Mouse (Mus musculus) MEL (cell line): Measurements from ENCODE around the gene Pradc1. TPM values are rescaled to one million over a fixed set of nuclear protein-coding genes. Genes with fewer than 3 reads are reported as not detected.

Source experiments
- DNase-seq: peaks from one replicate; pipeline ENCODE4 v3.0.0; 2011; ENCODE audit warnings: low read depth, low spot score
- H3K27ac ChIP-seq: 2 replicates; pipeline ENCODE4 v1.5.1; 2012; ENCODE audit warnings: low read depth, mild to moderate bottlenecking, control low read depth, low read length, moderate library complexity; ENCODE audit not compliant: control insufficient read depth
- H3K27me3 ChIP-seq, 2 experiments: fragments of 150-350 bp in 1 of 2; sonication (generic) in 1 of 2; 2 replicates each; pipeline ENCODE4 v1.6.1; 2012; ENCODE audit warnings: low read length in 2 of 2, mild to moderate bottlenecking in 2 of 2, improper control_type of control experiment in 1 of 2, moderate library complexity in 1 of 2; ENCODE audit not compliant: insufficient read depth in 2 of 2, control insufficient read depth in 1 of 2
- H3K36me3 ChIP-seq, 2 experiments: 2 replicates each; pipeline ENCODE4 v1.6.1; 2012 to 2014; ENCODE audit warnings: low read length in 2 of 2, improper control_type of control experiment in 1 of 2, inconsistent platforms in 1 of 2, mild to moderate bottlenecking in 1 of 2; ENCODE audit not compliant: insufficient read depth in 2 of 2, control insufficient read depth in 1 of 2
- H3K4me1 ChIP-seq, 2 experiments: fragments of 150-350 bp in 1 of 2; sonication (generic) in 1 of 2; 2 replicates each; pipeline ENCODE4 v1.6.1; 2012; ENCODE audit warnings: low read length in 2 of 2, improper control_type of control experiment in 1 of 2, mild to moderate bottlenecking in 1 of 2; ENCODE audit not compliant: insufficient read depth in 2 of 2, control insufficient read depth in 1 of 2
- H3K4me3 ChIP-seq, 2 experiments: fragments of 150-350 bp in 1 of 2; sonication (generic) in 1 of 2; 2 replicates each; pipeline ENCODE4 v1.5.1; 2012; ENCODE audit warnings: low read depth in 2 of 2, low read length in 2 of 2, mild to moderate bottlenecking in 2 of 2, moderate library complexity in 2 of 2, control low read depth in 1 of 2, improper control_type of control experiment in 1 of 2; ENCODE audit not compliant: control insufficient read depth in 1 of 2, insufficient read depth in 1 of 2
- H3K79me2 ChIP-seq: 2 replicates; pipeline ENCODE4 v1.6.1; 2012; ENCODE audit warnings: mild to moderate bottlenecking, low read length, moderate library complexity; ENCODE audit not compliant: control insufficient read depth, poor library complexity, insufficient read depth
- H3K9ac ChIP-seq: 2 replicates; pipeline ENCODE4 v1.6.1; 2012; ENCODE audit warnings: low read depth, mild to moderate bottlenecking, control low read depth, low read length, moderate library complexity; ENCODE audit not compliant: control insufficient read depth, poor library complexity, severe bottlenecking
- H3K9me3 ChIP-seq: fragments of 150-350 bp; sonication (generic); replicated peaks from 2 replicates; pipeline ENCODE4 v1.6.1; 2012; ENCODE audit warnings: mild to moderate bottlenecking, low read length, improper control_type of control experiment, moderate library complexity; ENCODE audit not compliant: insufficient read depth
- BHLHE40 ChIP-seq: IDR thresholded peaks from 2 replicates; pipeline ENCODE4 v1.6.1; 2012; ENCODE audit warnings: low read depth, mild to moderate bottlenecking, inconsistent platforms, low read length, improper control_type of control experiment, borderline replicate concordance
- CHD1 ChIP-seq: IDR thresholded peaks from 2 replicates; pipeline ENCODE4 v1.6.1; 2012; ENCODE audit warnings: low read depth, mild to moderate bottlenecking, inconsistent platforms, low read length, improper control_type of control experiment
- CHD2 ChIP-seq: IDR thresholded peaks from 2 replicates; pipeline ENCODE4 v1.6.1; 2011; ENCODE audit warnings: low read length, improper control_type of control experiment
- CTCF ChIP-seq, 3 experiments: IDR thresholded peaks in 2 of 3; conservative IDR thresholded peaks in 1 of 3; 2 replicates each; pipeline ENCODE4 v1.5.1; 2011 to 2012; ENCODE audit warnings: low read length in 3 of 3, low read depth in 2 of 3, mild to moderate bottlenecking in 2 of 3, improper control_type of control experiment in 1 of 3, inconsistent platforms in 1 of 3, mixed read lengths in 1 of 3, moderate library complexity in 1 of 3; ENCODE audit not compliant: control insufficient read depth in 1 of 3, insufficient read depth in 1 of 3, poor library complexity in 1 of 3, severe bottlenecking in 1 of 3
- ELF1 ChIP-seq: IDR thresholded peaks from 2 replicates; pipeline ENCODE4 v1.6.1; 2014; ENCODE audit warnings: low read depth, mild to moderate bottlenecking, inconsistent platforms, low read length, improper control_type of control experiment, moderate library complexity
- EP300 ChIP-seq, 2 experiments: IDR thresholded peaks; 2 replicates each; pipeline ENCODE4 v1.6.1; 2011; ENCODE audit warnings: improper control_type of control experiment in 2 of 2, low read length in 2 of 2, low read depth in 1 of 2, mild to moderate bottlenecking in 1 of 2
- ETS1 ChIP-seq: IDR thresholded peaks from 2 replicates; pipeline ENCODE4 v1.6.1; 2012; ENCODE audit warnings: low read depth, mild to moderate bottlenecking, inconsistent platforms, low read length, improper control_type of control experiment, moderate library complexity
- GABPA ChIP-seq: IDR thresholded peaks from 2 replicates; pipeline ENCODE4 v1.6.1; 2012; ENCODE audit warnings: low read depth, mild to moderate bottlenecking, inconsistent platforms, low read length, improper control_type of control experiment, moderate library complexity
- GATA1 ChIP-seq: IDR thresholded peaks from 2 replicates; pipeline ENCODE4 v1.6.1; 2011; ENCODE audit warnings: low read depth, low read length, improper control_type of control experiment
- HCFC1 ChIP-seq: IDR thresholded peaks from 2 replicates; pipeline ENCODE4 v1.6.1; 2012; ENCODE audit warnings: low read depth, mild to moderate bottlenecking, inconsistent platforms, low read length, improper control_type of control experiment, moderate library complexity
- JUND ChIP-seq: IDR thresholded peaks from 2 replicates; pipeline ENCODE4 v1.6.1; 2011; ENCODE audit warnings: low read depth, mild to moderate bottlenecking, improper control_type of control experiment, low read length
- KAT2A ChIP-seq: conservative IDR thresholded peaks from 2 replicates; pipeline ENCODE4 v1.6.1; 2012; ENCODE audit warnings: low read depth, low read length, improper control_type of control experiment, inconsistent platforms
- MAFK ChIP-seq: IDR thresholded peaks from 2 replicates; pipeline ENCODE4 v1.6.1; 2011; ENCODE audit warnings: low read depth, mild to moderate bottlenecking, low read length, improper control_type of control experiment, borderline replicate concordance
- MAX ChIP-seq: IDR thresholded peaks from 2 replicates; pipeline ENCODE4 v1.6.1; 2011; ENCODE audit warnings: low read length, improper control_type of control experiment
- MAZ ChIP-seq: IDR thresholded peaks from 2 replicates; pipeline ENCODE4 v1.6.1; 2012; ENCODE audit warnings: low read depth, mild to moderate bottlenecking, inconsistent platforms, low read length, improper control_type of control experiment
- MEF2A ChIP-seq: IDR thresholded peaks from 2 replicates; pipeline ENCODE4 v1.6.1; 2014; ENCODE audit warnings: low read depth, mild to moderate bottlenecking, inconsistent platforms, low read length, improper control_type of control experiment; ENCODE audit not compliant: poor library complexity, insufficient replicate concordance, severe bottlenecking; ENCODE audit errors: extremely low read depth
- MYB ChIP-seq: IDR thresholded peaks from 2 replicates; pipeline ENCODE4 v1.6.1; 2011; ENCODE audit warnings: mild to moderate bottlenecking, low read depth, low read length, improper control_type of control experiment
- MYC ChIP-seq: IDR thresholded peaks from 2 replicates; pipeline ENCODE4 v1.6.1; 2011; ENCODE audit warnings: low read depth, mild to moderate bottlenecking, low read length, improper control_type of control experiment, moderate library complexity
- NELFE ChIP-seq: IDR thresholded peaks from 2 replicates; pipeline ENCODE4 v1.6.1; 2011; ENCODE audit warnings: low read depth, low read length, improper control_type of control experiment
- NRF1 ChIP-seq: IDR thresholded peaks from 2 replicates; pipeline ENCODE4 v1.6.1; 2014; ENCODE audit warnings: low read depth, mild to moderate bottlenecking, inconsistent platforms, low read length, improper control_type of control experiment, moderate library complexity; ENCODE audit not compliant: poor library complexity, insufficient read depth, severe bottlenecking
- POLR2AphosphoS2 ChIP-seq: IDR thresholded peaks from 2 replicates; pipeline ENCODE4 v1.6.1; 2011; ENCODE audit warnings: low read length, improper control_type of control experiment
- POLR2AphosphoS5 ChIP-seq: IDR thresholded peaks from 2 replicates; pipeline ENCODE4 v1.6.1; 2012; ENCODE audit warnings: low read depth, borderline replicate concordance, mild to moderate bottlenecking, inconsistent platforms, low read length, moderate library complexity, mixed read lengths
- RAD21 ChIP-seq: IDR thresholded peaks from 2 replicates; pipeline ENCODE4 v1.6.1; 2011; ENCODE audit warnings: mild to moderate bottlenecking, low read depth, low read length, improper control_type of control experiment
- SIN3A ChIP-seq: IDR thresholded peaks from 2 replicates; pipeline ENCODE4 v1.6.1; 2012; ENCODE audit warnings: low read length, improper control_type of control experiment, inconsistent platforms
- SMC3 ChIP-seq: IDR thresholded peaks from 2 replicates; pipeline ENCODE4 v1.6.1; 2011; ENCODE audit warnings: low read depth, low read length, improper control_type of control experiment
- TAL1 ChIP-seq: IDR thresholded peaks from 2 replicates; pipeline ENCODE4 v1.6.1; 2012; ENCODE audit warnings: mild to moderate bottlenecking, inconsistent platforms, low read length, moderate library complexity, mixed read lengths
- TBP ChIP-seq: IDR thresholded peaks from 2 replicates; pipeline ENCODE4 v1.8.0; 2011; ENCODE audit warnings: low read depth, low read length, improper control_type of control experiment
- TCF12 ChIP-seq: IDR thresholded peaks from 2 replicates; pipeline ENCODE4 v1.6.1; 2014; ENCODE audit warnings: low read depth, mild to moderate bottlenecking, inconsistent platforms, low read length, improper control_type of control experiment, moderate library complexity
- UBTF ChIP-seq: IDR thresholded peaks from 2 replicates; pipeline ENCODE4 v1.6.1; 2012; ENCODE audit warnings: low read depth, mild to moderate bottlenecking, inconsistent platforms, low read length, improper control_type of control experiment, moderate library complexity, borderline replicate concordance; ENCODE audit not compliant: insufficient read depth
- USF1 ChIP-seq: IDR thresholded peaks from 2 replicates; pipeline ENCODE4 v1.6.1; 2014; ENCODE audit warnings: low read depth, mild to moderate bottlenecking, inconsistent platforms, low read length, improper control_type of control experiment, moderate library complexity
- ZC3H11A ChIP-seq: IDR thresholded peaks from 2 replicates; pipeline ENCODE4 v1.6.1; 2012; ENCODE audit warnings: low read depth, mild to moderate bottlenecking, inconsistent platforms, low read length, improper control_type of control experiment
- ZKSCAN1 ChIP-seq: IDR thresholded peaks from 2 replicates; pipeline ENCODE4 v1.6.1; 2012; ENCODE audit warnings: low read depth, mild to moderate bottlenecking, inconsistent platforms, low read length, improper control_type of control experiment, moderate library complexity
- ZMIZ1 ChIP-seq: IDR thresholded peaks from 2 replicates; pipeline ENCODE4 v1.6.1; 2012; ENCODE audit warnings: low read depth, mild to moderate bottlenecking, inconsistent platforms, low read length, improper control_type of control experiment, moderate library complexity
- ZNF384 ChIP-seq: IDR thresholded peaks from 2 replicates; pipeline ENCODE4 v1.6.1; 2012; ENCODE audit warnings: low read depth, mild to moderate bottlenecking, inconsistent platforms, low read length, improper control_type of control experiment
- polyA plus RNA-seq, 2 experiments: library from polyadenylated mRNA; stranded (reverse) in 1 of 2; unstranded in 1 of 2; fragments of >175 nt in 1 of 2; fragments of >200 nt in 1 of 2; gene quantifications; 2 replicates each; pipeline versions ENCODE4 v1.2.1 to v1.2.4; 2012; ENCODE audit warnings: low replicate concordance in 2 of 2, low read depth in 1 of 2; ENCODE audit not compliant: insufficient read length in 2 of 2, insufficient read depth in 1 of 2, missing spikeins in 1 of 2
- total RNA-seq: library from RNA; depleted of rRNA; stranded (reverse); fragments of 300-350 nt; gene quantifications from 2 replicates; pipeline ENCODE4 v1.2.3, GENCODE M21; 2012

Pradc1 gene
- total and polyA plus RNA-seq, 3 experiments: 33.6 to 47.9 TPM; not detected in 1

DNA sequence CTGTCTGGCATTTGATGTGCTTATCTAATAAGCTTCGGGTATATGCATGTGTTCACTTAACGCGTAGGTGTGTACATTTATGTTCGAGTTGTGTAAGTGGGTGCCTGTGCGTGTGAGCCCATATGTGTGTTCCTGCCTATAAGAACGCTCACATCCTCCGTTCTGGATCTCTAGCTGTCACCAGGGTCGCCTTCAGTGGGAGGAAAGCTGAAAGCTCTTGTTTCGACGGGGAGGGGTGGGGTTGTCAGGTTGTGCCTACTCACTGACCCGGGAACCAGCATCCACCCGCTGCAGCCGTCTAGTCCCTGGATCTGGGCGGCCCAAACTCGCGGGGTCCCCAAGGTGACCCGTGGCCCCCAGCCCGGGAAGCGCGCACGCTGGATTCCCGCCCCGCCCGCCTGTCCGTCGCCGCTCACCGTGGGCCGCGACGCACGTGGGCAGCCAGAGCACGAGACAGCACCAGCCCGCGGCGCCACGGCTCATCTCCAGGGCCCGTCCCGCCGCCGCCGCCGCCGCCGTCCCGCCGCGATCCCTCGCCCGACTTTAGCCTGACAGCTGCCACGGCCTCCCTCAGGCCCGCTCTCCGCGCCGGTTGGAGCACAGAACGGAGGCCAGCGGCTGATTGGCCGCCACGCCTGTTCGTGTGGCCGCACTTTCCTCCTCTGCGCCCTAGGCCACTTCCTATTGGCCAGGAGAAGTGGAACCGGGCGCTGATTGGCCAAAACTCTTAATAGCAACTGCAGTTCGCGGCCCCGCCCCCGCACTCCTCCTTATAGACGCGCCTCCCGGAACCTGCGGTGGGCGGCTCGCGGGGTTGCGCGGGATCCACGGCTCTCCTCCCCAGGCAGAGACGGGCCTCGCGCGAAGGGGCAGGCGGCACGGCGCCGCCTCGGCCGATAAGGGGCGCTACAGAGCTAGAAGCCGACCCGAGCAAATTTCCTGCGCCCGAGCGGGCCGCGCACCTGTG is 790 bp downstream of the Pradc1 start, which contains the start of gene Cct7:
Gene Cct7 (plus strand): TSS at position 818 of the 967 bp plus-strand sequence.
- Histone ChIP-seq H3K27me3 (no peaks in the 10 kb centered on the region), H3K36me3 (peaks cover 3 to 32% of the 10 kb centered on the region in 2 experiments), H3K4me1 (peaks cover 8 to 17% of the 10 kb centered on the region in 2 experiments; a peak in 2 of 4 replicates), H3K79me2 (peaks cover 46% of the 10 kb centered on the region), H3K27ac (peak within 1 kb of the TSS; percentile 88), H3K4me3 (peak within 1 kb of the TSS; percentile 74 to 92), H3K9me3 (no peaks in the 10 kb centered on the region), H3K9ac (peak within 1 kb of the TSS; percentile 82)
- DNase-seq: peak; percentile 99
- TF ChIP-seq TCF12 (no peak), CHD2 (peak; percentile 79), MEF2A (no peak), RAD21 (no peak), UBTF (0 out of 2 replicates have a peak, but pooled peaks have one; percentile 4), EP300 (IDR thresholded peaks at IDR 0.05; ENCODE audit: low read depth in 1 of 2, low read length in 2 of 2) (no peak), MYC (no peak), MAFK (no peak), JUND (no peak), TBP (peak; percentile 64), ZC3H11A (no peak), SMC3 (no peak), ETS1 (no peak), KAT2A (no peak; the same call in 1 of the 2 replicates), ZMIZ1 (no peak), TAL1 (no peak), NRF1 (peak; percentile 49; the same call in 1 of the 2 replicates), HCFC1 (no peak), BHLHE40 (no peak), CHD1 (no peak), MAZ (no peak), POLR2AphosphoS5 (no peak), CTCF (IDR thresholded peaks at IDR 0.05 in 2 of 3, conservative IDR thresholded peaks at IDR 0.05 in 1 of 3; ENCODE audit: control insufficient read depth in 1 of 3, insufficient read depth in 1 of 3, low read depth in 2 of 3, low read length in 3 of 3, poor library complexity in 1 of 3, severe bottlenecking in 1 of 3) (peak; percentile 49 to 75 (median 63); a peak in 5 of 6 replicates), NELFE (no peak), POLR2AphosphoS2 (no peak), GATA1 (peak; percentile 16; the same call in 1 of the 2 replicates), USF1 (no peak), MAX (peak; percentile 37; the same call in 1 of the 2 replicates), SIN3A (no peak), ELF1 (peak; percentile 74), ZNF384 (no peak), MYB (no peak), ZKSCAN1 (no peak), GABPA (no peak)
